Mouse (Mus musculus) mesoderm, embryonic 11.5 days (tissue): ENCODE data around the gene Svopl.

Experiments used
- DNase-seq: peaks from one replicate; pipeline ENCODE4 v3.0.0-alpha.2; 2012; ENCODE audit warnings: low read depth, low spot score

The Svopl gene

GRCm38 (mm10) chr6:38031924-38032540, 14.8 kb downstream of the Svopl start:
- no peak for DNase-seq

- no peak for DNase-seq
Measured at GRCm38 (mm10) chr6:38028205-38028604, 18.6 kb downstream of the Svopl start.

GRCm38 (mm10) chr6:38027771-38028170, 19.0 kb downstream of the Svopl start:
- no peak for DNase-seq

- no peak for DNase-seq
Measured at GRCm38 (mm10) chr6:38023284-38023683, 23.5 kb downstream of the Svopl start.

- no peak for DNase-seq
Measured at GRCm38 (mm10) chr6:38021406-38021805, 25.4 kb downstream of the Svopl start.

GRCm38 (mm10) chr6:38012829-38013228, 34.0 kb downstream of the Svopl start:
- peak; percentile 39 for DNase-seq

GRCm38 (mm10) chr6:38007459-38007858, 39.3 kb downstream of the Svopl start:
- DNase-seq: peak; percentile 83

GRCm38 (mm10) chr6:37967386-37967785, 79.4 kb downstream of the Svopl start:
- no peak for DNase-seq

GRCm38 (mm10) chr6:37951306-37951705, 95.5 kb downstream of the Svopl start:
- DNase-seq: no peak

GRCm38 (mm10) chr6:37936498-37936897, 110.3 kb downstream of the Svopl start:
- peak; percentile 6 for DNase-seq
